Mouse (Mus musculus) forelimb bud, embryonic 11.5 days (tissue): ENCODE measurements at regions not wholly inside any gene's neighbourhood (a gene's known extent, or its start where the extent isn't known, plus 50 kb on each side); places are given as distances from the start of the nearest gene placed in this dataset.
"Not testable (repeated sequence)": the region's sequence is repeated elsewhere in the genome, so short reads cannot be mapped to it uniquely, and the experiment has no call there.

Experiments used
- DNase-seq: peaks from one replicate; pipeline ENCODE4 v3.0.0-alpha.2; 2012; ENCODE audit warnings: low read depth, low spot score

- DNase-seq: not testable (repeated sequence)
Measured at GRCm38 (mm10) chr17:27287986-27288385, 83.7 kb upstream of the Lemd2 start.

GRCm38 (mm10) chr17:27281241-27281640, 77.0 kb upstream of the Lemd2 start:
- DNase-seq: no peak

DNA sequence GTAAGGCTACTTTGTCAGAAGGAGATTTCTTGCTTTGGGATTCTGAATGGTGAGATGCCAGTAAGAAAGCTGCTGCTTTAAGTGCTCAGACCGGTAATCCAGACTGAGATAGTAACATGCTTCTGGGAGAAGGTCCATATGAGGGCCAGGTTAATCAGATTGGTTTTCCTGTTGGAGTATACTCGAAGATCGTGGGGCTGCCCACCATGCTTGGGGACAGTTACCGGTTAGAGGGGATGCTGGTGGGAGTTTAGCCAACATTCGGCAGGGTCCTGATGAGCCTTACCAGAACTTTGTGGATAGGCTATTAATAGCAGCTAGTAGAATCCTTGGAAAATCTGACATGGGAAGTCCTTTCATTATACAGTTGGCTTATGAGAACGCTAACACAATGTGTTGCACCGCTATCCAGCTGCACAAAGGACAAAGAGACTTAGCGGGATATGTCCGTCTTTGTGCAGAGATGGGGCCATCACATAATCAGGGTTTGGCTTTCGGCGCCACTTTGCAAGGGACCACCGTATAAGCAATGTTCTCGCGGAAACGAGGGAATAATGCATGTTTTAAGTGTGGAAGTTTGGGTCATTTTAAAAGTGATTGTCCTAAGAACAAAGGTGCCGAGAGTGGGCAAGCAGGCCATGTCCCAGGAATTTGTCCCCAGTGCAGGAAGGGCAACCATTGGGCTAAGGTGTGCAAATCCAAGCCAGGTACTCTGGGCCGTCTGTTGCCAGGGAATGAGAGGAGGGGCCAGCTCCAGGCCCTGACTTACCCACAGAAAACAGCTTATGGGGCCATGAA, 75.4 kb upstream of the Lemd2 start:
- not testable (repeated sequence) for DNase-seq

DNA sequence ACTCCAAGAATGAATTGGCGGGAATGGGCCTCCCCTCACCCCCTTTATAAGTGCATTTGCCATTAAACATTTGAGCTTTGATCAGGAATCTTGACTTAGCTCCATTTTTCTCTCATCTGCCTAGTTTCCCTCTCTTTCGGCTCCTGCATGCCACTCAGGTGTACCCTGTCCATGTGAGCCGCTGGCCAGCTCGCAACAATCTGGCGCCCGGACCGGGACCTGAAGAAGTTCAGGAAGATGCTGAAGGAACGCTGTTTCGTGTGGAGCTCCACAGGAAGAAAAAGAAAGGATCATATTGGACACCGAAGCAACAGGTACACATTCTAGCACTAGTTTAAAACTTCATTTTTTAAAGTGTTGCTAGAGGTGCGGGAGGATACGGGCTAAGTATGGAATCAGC, 73.5 kb upstream of the Lemd2 start:
- DNase-seq: not testable (repeated sequence)

- DNase-seq: not testable (repeated sequence)
Measured at GRCm38 (mm10) chr17:27271756-27272155, 67.5 kb upstream of the Lemd2 start.

- DNase-seq: not testable (repeated sequence)
Measured at GRCm38 (mm10) chr17:27270776-27271175, 66.5 kb upstream of the Lemd2 start.

GRCm38 (mm10) chr17:27264607-27265006, 60.3 kb upstream of the Lemd2 start:
- not testable (repeated sequence) for DNase-seq

- no peak for DNase-seq
Measured at GRCm38 (mm10) chr17:27262607-27263006, 58.3 kb upstream of the Lemd2 start.

DNA sequence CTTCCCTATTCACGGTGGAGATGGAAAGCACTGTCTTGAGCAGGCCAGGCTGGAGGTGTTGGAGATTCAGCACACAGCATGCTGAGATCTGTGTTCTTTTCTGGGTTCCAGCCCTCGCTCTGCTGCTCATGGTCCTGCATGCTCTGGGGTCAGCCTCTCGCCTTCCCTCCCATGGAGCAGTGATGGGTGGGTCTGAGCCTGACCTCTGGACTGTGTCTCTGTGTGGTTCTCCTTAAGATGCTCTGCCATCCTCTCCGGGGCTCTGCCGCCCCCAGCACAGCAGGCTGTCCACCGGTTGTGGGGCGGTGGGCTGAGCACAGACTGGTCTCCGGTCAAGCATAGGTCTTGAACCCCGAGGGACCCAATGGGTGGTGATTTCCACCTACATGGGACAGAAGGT, 57.7 kb upstream of the Lemd2 start:
- no peak for DNase-seq

- DNase-seq: no peak
Measured at GRCm38 (mm10) chr17:27261251-27261650, 57.0 kb upstream of the Lemd2 start.

DNA sequence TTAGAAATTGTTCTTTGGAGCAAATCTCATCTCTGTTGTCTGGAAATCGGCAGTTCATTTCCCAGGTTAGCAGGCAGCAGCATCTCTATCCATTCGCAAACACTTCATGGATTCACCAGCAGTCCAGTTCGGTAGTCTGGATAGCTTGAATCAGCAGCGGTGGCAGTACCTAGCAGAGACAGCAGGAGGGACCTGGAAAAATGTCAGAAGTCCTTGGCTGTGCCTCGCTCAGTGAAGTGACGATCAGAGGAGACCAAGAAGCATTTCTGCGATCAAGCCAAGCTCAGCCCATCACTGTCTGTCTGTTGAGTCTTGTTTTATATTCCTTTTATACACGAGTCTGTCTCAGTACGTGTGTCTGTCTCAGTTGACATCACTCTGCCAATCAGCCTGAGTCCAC, 55.8 kb upstream of the Lemd2 start:
- no peak for DNase-seq

DNA sequence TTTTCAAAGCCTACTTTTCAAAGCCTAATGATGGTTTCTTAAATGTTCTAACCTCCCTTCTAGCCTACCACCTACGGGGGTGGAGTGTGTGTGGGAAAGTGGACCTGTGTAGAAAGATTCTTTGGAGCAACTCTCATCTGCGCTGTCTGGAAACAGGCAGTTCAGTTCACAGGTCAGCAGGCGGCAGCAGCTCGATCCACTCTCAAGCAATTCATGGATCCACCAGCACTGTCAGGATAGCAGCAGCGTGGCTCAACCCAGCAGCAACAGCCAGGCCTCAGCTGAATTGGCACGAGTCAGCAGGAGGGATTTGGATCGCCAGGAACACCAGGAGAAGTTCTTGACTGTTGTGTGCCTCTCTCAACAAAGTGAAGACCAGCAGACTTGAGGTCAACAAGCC, 53.1 kb upstream of the Lemd2 start:
- no peak for DNase-seq

- DNase-seq: no peak
Measured at GRCm38 (mm10) chr17:27255804-27256203, 51.5 kb upstream of the Lemd2 start.
